Mouse (Mus musculus) naive thymus-derived CD4-positive, alpha-beta T cell, adult 2 months (primary cell): ENCODE data around the gene Tshz2.

Experiments used
- DNase-seq: peaks from one replicate; pipeline ENCODE4 v3.0.0-alpha.2; 2011; ENCODE audit warnings: low read depth

The Tshz2 gene

DNA sequence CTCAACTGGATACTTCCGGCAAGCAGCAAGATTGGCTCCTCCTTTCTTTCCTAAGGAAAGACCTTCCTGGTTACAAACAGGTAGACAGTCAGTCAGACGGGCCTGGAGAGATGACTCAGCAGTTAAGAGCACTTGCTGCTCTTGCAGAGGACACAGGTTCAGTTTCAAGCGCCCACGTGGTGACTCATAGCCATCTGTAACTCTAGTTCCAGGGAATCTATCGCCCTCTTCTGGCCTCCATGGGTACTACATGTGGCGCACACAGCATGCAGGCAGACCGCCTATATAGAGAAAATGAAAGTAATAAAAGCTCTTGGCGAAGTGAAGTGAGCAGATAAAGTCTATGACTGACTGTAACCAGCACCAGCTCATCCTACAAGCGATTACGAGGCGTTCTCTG, 413.1 kb downstream of the Tshz2 start:
- no peak for DNase-seq

DNA sequence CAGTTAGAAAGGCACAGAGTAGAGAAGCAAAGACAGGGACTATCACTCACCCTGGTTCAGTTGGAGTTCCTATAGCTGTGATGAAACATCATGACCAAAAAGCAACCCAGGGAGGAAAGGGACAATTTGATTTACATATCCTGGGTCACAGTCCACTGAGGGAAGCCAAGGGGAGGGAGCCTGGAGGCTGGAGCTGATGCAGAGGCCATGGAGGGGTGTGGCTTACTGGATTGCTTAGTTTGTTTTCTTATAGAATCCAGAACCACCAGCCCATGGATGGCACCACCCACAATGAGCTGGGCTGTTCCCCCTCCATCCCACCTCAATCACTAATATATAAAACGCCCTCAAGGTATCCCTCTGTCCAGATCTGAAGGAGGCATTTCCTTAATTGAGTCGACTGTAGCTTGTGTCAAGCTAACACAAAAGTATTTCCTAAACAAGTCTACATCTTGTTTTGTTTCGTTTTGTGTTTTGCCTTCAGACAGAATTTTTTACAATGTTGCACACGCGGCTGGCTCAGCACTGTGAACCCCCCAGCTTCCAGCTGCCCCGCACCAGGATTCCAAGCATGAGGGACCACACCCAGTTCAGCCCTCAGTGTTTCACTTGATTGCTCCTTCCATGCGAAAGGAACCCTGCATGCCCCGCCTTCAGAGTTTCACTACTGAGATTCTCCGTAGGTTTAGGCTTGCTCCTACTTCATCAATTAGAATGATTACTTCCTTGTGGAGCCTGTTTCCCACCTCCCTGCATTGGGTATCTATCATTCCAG, 413.7 kb downstream of the Tshz2 start:
- no peak for DNase-seq

DNA sequence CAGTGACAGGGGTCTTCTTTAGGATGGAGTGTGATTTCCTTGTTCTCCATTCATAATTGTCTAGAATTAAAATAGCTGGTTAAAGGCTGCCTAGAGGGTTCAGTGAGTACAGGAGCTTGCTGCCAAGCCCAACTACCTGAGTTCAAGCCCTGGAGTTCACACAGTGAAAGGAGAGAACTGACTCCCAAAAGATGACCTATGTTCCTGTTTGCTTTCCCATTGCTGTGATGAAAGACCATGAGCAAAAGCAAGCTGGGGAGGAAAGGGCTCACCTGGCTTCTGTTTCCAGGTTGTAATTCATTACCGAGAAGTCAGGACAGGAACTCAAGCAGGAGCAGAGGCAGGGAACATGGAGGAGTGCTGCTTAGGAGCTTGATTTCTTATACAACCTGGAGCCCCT, 416.0 kb downstream of the Tshz2 start:
- DNase-seq = no peak

DNA sequence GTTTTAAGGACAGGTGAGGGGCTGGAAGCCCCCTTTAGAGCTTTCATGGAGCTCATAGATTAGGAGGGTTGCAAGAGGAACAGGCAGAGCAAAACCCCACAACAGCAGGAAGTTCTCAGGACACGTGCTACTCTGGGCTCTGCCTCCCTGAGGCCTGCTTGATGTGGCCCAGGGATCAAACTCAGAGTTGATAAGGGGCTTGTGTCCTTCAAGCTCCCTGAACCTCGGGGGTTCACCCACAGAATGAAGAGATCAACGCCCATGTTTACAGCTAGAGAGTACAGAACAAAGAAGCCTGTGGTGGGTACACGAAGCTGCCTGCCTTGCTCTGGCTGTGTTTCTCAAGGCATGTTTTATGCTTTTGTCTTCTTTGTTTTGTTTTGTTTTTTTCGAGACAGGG, 417.8 kb downstream of the Tshz2 start:
- DNase-seq = peak; percentile 19

DNA sequence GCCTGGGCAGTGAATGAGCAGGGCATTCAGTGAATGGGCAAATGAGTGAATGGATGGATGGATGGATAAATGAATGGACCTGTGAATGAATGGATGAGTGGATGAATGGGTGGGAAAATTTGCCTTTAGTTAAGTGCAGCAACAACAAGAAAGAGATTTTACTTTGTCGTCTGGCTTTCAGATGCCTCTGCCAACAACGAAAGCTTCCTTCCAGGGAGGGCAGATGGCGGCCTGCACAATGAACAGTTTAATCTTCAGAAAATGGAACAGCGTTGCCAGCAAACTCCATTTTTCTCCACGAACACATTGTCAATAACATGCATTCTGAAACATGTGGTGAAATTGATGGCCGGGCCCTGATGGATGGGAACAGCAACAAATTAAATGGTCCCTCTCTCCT, 418.6 kb downstream of the Tshz2 start:
- DNase-seq = no peak

DNA sequence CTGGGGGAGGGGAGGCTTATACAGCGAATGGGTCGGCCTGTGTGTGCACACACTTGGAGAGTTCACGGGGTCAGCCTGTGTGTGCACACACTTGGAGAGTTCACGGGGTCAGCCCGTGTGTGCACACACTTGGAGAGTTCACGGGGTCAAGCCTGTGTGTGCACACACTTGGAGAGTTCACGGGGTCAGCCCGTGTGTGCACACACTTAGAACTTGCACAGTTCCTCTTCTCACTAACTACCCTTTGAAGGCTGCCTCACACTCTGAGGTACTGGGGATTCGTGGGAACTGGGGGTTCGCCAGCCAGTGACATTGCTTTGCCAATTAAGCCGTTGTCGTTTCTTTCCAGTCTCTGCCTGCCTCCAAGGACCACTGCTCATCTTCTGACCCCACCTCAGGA, 422.1 kb downstream of the Tshz2 start:
- DNase-seq = no peak

DNA sequence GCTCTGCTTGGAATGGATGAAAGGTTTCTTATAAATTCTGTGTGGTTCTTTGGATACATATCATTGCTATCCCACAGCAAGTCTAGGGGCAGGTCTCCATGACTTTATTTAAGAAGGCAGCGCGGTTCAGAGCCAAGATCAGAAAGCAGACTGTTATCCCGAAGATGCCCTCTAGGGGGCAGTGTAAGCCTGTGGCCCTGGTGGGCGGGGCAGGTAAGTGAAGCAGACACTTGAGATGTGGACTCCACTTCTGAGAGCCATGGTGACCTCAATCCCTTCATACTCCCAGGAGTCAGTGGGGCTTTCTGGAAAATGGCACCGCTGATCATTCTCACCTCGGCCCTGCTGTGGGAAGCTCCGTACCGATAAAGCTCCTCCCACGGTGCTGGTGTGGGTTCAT, 422.6 kb downstream of the Tshz2 start:
- peak; percentile 83 for DNase-seq

DNA sequence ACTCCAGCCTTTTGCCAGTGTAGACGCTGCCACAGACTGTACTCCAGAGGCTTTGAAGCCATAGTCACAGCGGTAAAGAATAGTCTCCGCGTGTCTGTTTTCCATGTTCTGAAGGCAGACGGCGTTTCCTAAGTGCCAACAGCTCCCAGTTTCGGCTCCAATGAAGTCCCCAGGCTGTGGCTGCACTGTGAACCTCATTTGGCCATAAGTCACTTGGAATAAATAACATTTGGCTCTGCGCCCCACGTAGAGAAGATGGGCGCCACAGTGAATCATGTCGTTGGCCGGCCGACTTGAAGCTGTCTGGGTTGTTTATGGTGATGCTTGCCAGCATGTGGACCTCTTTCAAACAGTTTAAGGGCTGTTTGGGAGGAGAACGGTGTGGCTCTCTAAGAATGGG, 426.0 kb downstream of the Tshz2 start:
- DNase-seq = no peak

DNA sequence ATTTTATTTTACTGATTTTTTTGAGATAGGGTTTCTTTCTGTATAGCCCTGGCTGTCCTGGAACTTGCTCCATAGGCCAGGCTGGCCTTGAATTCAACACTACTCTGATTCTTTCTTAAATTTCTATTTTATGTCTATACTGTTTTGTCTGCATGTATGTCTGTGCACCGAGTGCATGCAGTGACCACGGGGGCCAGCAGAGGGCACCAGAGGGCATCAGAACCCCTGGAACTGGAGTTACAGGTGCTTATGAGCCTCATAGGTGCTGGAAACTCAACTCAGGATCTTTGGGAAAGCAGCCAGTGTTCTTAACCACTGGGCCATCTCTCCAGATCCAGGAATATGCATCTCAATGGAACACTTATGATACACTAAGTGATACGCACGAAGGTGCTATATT, 427.3 kb downstream of the Tshz2 start:
- peak; percentile 46 for DNase-seq

DNA sequence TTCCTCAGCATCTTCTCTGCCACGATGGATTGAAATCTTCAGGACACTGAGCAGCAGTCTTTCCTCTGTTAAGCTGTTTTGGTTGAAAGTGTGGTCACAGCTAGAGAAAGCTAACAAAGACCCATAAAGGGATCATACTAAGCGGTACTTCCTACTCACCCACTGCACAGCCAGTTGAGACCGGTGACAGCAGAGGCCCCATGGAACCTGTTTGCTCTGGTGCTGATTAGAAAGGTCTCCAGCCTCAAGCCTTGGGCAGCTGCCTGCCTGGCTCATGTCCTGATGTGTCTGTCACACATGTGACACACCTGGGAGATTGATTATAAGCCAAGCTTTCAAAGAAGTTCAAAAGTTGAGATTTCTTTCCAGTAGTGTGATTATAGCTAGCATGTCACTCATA, 429.6 kb downstream of the Tshz2 start:
- no peak for DNase-seq

DNA sequence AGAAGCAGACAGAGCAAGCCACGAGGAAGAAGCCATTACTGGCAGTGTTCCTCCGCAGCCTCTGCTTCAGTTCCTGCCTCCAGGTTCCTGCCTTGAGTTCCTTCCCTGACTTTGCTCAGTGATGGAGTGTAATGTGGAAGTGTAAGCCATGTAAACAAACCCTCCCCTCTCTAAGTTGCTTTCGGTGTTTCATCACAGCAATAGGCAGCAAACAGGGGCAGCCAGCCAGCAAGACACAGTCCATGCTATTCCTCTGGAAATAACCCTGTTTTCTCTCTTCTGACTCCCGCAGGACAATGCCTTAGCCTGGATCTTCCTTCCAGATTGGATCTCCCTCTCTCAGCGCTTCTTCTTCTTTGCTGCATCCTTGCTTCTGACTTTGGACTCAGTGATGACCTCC, 437.2 kb downstream of the Tshz2 start:
- no peak for DNase-seq

DNA sequence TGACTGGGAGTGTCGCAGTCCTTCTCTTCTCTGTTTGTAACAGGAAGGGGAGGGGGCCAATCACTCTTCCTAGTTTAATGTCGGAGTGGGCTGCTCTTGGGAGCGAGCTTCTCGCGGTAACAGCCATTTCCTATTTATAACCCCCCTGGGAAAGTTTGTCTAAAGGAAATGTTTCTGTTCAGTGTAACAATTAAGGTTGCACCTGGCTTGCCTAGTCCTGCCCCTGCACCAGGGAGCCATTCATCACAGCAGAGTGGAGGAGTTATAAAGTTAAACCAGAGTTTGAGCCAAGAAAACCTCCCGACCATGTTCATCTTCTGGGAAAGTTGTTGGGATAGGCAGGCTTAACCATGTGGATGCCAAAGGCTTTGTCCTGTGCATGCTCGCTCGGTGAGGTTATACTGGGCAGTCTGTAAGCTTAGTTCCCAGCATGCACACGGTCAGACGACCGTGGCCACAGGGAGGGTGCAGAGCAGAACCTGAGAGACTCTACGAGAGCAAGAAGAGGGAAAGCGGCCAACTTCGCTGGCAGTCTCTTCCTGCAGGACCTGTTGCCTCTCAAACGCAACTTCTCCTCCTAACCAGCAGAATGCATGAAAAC, 437.9 kb downstream of the Tshz2 start:
- no peak for DNase-seq

DNA sequence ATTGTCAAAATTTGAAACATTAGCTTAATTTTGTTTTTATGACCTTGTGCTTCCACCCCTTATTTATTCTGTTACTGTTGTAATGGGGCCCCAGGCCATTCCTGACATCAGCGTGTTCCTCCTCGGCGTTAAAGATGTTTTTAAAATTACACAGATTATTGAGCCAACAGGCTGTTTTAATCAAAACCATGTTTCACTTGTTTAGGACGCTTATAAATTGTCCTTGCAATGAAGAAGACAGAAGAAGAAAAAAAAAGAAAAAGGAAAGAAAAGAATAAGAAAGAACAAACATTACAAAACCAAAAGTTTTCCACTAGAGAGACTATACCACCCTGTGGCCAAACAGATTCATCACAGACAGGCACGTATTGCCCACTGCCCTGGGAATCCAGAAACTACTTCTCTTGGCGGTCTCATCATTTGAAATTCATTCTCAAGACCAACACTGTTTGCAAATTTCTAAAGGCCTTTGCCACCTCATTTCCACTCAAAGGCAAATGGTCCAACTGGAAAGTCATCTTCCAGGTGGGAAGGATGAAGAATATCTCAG, 444.2 kb downstream of the Tshz2 start:
- DNase-seq = no peak

DNA sequence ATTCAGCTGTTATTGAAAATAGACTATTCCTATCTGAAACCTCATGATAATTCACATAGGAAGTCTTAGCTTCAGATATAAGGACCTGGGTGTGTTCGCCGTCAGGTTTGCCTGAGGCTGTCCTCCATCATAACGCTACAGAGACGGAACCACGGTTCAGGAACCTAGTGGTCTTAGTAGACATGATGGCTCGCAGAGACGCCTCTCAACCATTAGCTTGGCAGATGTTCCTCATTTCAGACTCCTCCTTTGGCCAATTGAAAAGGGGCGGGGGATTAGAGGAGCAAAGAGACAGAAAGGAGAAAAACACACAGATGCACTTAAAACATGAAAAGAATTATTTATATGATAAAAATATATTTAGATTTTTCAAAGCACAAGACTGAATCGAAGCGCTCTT, 445.2 kb downstream of the Tshz2 start:
- DNase-seq = no peak

DNA sequence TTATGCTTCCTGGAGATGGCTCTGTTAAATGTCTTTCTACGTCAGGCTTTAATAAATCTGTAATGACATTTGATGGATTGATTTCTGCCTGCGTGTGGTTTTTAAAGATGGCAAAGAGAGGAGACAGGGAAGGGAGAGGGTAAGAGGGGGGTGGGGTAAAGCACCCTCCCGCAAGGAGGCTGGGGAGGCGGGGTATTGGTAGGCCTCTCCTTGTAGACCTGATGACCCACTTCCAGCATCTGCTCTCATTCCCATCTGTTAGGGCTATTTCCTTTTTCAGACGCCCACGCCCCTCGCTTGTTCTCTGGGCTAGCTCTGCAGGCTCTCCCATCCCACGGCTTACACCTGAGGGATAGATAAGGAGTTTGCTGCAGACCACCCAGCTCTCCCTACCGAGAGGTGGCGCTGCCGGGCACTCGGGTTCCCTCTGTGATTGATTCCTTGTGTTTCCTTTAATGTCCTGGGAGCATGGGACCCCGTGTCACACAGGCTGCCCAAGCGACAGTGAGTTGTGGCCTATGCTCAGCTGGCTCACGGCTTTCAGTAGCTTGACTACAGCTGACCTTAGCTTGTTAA, 445.7 kb downstream of the Tshz2 start:
- no peak for DNase-seq

DNA sequence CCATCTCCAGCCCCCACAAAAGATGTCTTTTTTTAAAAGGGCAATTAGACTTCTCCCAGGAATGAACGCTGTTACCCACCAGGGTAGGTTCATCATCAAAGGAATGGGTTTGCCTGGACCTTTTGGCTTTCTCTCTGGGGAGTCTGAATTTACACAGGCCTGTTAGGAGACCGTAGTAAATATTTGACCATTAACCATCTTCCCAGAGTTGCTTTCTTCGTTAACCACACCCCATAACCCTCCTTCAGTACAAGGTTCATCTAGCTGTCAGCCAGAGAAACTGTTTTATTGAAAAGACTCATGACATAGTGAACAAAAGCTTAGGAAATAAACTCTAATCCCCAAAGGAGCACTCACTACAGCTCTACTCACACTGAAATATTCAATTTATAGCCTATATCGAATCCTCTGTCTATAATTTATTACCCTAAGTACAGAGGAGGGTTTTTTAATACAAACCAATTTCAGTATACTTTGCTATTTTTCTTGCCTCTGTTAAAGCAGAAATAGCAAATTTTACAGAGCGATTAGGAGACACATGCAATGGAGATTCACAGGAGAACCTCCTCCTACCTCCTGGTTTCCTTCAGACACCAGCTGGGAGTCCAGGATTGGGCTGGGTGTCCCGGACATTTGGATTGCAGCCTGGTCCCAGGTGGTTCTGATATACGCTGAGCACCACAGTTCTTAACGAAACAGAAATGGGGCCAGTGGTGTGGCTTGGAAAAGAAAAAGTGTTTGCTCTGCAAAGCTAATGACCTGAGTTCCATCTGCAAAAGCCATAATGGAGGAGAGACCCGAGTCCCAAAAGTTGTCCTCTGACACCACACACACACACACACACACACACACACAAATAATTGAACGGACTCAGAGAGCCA, 459.0 kb downstream of the Tshz2 start:
- no peak for DNase-seq

DNA sequence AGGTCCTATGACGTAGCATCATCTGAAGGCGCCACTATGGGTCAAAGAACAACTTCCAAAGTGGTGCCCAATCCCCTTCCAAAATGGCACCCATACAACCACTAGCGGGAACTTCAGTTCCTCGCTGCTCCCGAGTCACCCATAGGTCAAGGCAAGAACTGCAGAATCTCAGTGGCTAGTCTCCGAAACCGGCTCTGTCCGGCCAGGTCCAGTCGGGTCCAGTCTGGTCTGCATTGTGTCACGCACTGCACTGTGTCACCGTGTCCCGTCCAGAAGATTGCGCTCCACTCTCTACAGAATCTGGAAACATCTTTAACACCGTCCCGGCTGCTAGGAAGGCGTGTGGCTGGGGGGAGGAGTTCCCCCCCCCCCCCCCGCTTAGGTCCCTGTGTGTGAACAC, 461.4 kb downstream of the Tshz2 start:
- DNase-seq = no peak

DNA sequence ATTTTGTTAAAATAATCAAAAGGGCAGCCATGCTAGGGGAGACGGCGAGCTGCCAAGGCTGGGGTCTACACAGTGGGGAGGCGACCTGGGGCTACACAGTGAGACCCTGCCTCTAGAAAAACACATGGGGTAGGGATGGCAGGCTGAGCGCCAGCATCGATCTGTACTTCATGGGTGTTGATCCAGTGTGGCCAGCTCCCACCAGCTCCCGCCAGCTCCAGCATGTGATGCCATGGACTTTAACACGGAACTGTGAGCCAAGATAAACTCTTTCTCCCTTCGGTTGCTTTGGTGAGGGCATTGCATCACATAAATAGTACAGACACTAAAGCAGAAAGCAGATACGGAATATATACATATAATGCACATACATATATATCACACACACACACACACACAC, 462.1 kb downstream of the Tshz2 start:
- no peak for DNase-seq

DNA sequence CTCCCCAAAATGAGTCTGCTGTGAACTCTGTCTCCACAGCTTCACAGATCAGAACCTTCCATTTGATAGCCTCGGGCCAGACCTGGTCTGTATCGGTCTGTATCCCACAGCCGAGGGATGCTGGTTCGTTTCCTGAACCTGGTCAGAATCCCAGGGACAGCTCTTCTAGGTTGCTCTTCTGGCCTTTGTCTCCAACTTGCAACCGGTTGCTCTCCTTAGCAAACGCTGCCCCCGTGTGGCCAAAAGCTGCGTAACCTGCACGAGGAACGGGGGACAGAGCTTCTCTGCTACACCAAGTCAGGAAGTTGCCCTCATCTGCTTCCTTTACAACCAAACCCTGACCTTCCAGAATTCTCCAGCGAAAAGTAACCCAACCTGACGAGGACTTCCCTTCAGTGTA, 468.3 kb downstream of the Tshz2 start:
- DNase-seq = peak; percentile 90

DNA sequence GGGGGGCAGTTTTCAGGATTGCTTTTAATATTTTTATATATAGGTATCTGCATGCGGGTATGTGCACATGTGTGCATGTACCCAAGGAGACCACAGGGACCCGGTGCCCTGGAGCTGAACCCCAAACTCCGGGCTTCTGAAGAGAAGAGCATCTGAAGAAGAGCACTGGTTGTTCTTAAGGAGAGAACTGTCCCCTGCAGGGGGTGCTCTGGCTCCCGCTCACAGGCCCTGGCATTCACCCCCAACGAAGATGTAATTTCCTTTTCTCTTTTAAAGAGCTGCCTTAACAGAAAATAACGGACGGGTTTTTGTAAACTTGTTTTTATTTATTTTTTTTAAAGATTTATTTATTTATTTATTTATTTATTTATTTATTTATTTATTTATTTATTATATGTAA, 469.1 kb downstream of the Tshz2 start:
- DNase-seq = peak; percentile 37

DNA sequence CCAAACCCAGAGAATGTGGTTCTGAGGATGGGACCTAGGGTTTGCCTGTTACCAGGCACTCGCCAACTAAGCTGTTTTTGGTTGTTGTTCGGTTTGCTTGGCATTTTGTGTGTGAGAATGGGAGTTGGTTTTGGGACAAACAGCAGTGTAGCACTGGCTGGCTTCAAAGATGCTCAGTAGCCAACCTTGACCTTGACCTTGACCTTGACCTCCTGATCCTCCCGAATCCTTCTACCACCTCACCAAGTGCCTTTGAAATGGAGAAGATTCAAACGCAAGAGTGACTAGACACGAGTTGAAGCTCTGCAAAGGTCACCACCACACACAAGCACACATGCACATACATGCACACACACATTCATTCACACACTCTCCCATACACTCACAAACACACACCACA, 470.5 kb downstream of the Tshz2 start:
- DNase-seq = peak; percentile 18

DNA sequence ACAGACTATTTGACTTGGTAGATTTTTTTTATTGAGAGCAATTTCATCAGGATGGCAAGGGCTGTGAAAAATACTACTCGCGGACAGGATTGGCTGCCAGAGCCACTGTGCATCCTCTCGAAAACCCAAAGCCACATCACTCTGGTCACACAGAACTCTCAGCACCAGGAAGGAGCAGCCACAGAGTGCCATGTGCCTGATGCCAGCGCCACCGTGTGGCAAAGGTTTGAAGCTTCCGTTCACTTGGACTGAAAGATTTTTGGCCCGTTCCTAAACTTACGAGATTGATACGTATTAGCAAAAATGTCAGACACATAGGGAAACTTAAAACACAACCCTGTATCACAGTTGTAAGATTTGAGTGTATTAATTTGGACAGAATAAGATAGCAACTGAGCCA, 471.0 kb downstream of the Tshz2 start:
- peak; percentile 83 for DNase-seq
